Mouse (Mus musculus) cerebral cortex, adult 2 months (tissue): ENCODE data around the gene Cfap46.

Source experiments
- WGBS: fragments of 180-500 bp; shearing (Covaris S2); methylation state at CpG from one replicate; pipeline ENCODE4 v1.1.7; 2018; 5-methylcytosine and 5-hydroxymethylcytosine counted together

Cfap46 gene

GRCm38 (mm10) chr7:139683706-139684552 is at the start of gene Cfap46:
Cfap46 (minus strand) TSS chr7:139683817.
- 5% methylated on average over 31 of the region's 31 CpGs for WGBS

DNA sequence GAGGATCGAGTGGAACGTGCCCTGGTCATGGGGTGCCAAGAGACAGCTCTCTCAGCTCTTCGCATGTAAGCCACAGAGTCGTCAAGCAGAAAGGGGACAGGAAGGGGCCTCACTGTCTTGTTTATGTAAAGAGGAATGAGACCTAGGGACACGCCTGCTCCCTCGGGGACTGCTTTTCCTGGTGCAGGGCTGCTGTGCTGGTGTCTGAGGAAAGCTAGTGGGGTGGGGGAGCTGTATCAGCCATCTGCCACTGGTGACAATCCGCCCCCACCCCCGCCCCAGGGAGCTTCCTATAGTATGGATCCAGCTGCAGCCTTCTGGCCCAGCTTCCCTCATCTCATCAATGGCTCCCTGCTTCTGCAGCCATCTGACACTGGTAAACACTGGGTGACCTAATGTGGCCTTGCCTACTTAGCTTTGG is 47.7 kb upstream of the Cfap46 start:
- whole genome bisulfite sequencing = 47% methylated on average over 8 of the region's 8 CpGs

DNA sequence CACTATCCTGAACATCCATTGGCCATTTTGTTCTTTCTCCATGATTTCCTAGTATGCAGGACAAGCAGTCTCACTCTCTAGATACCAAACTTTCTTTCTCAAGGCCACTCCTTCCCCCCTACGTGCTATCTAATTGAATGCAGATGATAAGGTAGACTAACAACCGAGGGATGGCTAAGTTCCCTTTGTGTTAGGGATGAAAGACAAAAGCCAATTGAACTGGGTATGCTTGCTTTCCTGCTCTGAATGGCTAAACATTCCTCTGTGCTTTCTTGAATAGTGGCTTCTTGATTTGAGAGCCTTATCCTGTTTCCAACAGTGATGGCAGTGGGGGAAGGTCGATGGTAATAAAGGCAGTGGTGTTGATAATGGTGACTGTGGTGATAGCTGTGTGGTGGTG is 43.5 kb upstream of the Cfap46 start:
- WGBS = 62% methylated on average over 3 of the region's 3 CpGs

DNA sequence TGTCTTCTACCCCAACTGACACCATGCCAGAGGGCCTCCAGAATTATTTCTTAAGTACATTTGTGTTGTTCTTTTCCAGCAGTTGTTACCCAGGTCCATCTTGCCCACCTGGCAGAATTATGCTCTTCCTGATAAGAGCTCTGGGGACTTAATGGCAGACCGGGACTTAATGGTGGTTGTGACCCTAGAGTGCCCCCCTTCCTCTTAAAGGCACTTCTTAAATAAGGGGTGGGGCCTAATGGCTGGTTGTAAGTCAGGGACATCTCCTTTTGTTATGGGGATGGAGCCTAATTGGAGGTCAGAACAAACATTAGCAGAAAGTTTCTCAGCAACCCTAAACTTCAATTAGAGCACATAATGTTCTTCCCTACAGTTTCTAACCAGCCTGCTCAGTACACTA is 42.0 kb upstream of the Cfap46 start:
- WGBS = 86% methylated on average over 1 of the region's 1 CpGs

GRCm38 (mm10) chr7:139723986-139724385 is 40.4 kb upstream of the Cfap46 start:
- 92% methylated on average over 4 of the region's 4 CpGs for WGBS

- 93% methylated on average over 2 of the region's 2 CpGs for WGBS
These were observed 37.6 kb upstream of the Cfap46 start for GRCm38 (mm10) chr7:139721196-139721595.

DNA sequence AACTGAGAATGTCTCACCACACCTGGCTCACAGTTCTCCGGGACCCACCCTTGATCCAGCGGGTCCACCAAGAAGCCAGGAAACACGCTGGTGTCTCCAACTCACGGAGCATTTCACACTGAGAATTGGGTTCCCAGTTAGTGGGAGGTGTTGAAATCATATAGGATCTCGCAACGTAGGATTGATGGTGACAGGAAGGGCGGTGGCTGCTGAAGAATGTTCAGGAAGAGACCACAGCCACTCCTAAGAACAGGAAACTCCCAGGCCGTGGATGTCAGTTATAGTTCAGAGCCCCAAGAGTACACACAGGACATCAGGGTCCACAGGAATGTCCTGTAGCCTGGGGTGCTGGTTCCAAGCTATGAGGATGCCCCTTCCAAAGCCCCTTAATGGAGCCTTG is 34.2 kb upstream of the Cfap46 start:
- 69% methylated on average over 8 of the region's 8 CpGs for WGBS

- WGBS = 18% methylated on average over 13 of the region's 13 CpGs
These were observed 22.9 kb upstream of the Cfap46 start for GRCm38 (mm10) chr7:139706411-139707120.

- 89% methylated on average over 8 of the region's 8 CpGs for WGBS
These were observed 22.2 kb upstream of the Cfap46 start for GRCm38 (mm10) chr7:139705781-139706180.

DNA sequence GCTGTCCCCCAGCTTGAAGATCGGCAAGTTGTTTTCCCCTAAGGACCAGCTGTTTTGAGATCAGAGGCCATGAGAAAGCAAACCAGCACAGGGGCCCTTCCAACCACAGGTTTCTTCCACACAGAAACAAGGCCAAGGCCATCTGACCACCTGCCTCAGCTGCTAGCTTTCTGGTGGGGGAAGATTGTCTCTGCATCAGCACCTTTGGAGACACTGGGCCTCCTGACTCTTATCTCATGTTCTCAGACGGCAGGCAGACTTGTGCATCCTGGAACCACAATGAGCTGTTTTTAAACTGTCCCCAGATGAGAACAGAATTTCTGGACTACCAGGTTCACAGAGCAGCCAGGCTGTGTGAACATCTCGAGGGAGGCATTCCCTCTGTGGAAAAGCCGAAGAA is 21.5 kb upstream of the Cfap46 start:
- WGBS = 75% methylated on average over 4 of the region's 4 CpGs

- WGBS = 8% methylated on average over 2 of the region's 2 CpGs
These were observed 20.2 kb upstream of the Cfap46 start for GRCm38 (mm10) chr7:139703826-139704199.

- 34% methylated on average over 6 of the region's 6 CpGs for WGBS
These were observed 19.7 kb upstream of the Cfap46 start for GRCm38 (mm10) chr7:139703146-139703825.

DNA sequence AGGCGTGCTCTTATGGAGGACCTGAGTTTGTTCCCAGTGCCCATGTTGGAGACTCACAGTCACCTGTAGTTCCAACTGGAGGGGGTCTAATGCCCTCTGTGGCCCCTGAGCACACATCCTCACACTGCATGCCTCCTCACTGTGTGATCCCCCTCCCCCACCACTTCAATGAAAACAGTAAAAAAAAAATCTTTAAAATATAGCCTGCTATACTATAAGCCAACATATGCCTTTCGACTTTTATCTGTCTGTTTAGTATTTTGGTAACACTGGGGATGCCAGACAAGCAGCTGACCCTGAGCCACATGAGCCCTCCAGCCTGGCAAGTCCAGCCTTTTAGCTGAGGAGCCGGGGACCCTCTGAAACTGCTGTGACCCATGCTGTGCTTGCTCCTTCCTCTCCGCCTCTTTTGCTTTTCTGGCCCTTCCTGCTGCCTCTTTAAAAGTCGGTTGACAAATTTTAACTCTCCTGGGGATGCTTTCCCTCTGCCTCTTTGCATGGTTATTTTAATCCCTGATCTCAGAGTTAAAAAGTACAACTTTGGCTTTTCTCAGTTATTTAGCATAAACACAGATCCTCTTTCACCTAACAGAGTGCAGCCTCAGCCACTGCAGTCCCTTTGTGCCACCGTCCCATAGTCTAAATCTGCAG is 18.2 kb upstream of the Cfap46 start:
- WGBS = 52% methylated on average over 6 of the region's 6 CpGs

DNA sequence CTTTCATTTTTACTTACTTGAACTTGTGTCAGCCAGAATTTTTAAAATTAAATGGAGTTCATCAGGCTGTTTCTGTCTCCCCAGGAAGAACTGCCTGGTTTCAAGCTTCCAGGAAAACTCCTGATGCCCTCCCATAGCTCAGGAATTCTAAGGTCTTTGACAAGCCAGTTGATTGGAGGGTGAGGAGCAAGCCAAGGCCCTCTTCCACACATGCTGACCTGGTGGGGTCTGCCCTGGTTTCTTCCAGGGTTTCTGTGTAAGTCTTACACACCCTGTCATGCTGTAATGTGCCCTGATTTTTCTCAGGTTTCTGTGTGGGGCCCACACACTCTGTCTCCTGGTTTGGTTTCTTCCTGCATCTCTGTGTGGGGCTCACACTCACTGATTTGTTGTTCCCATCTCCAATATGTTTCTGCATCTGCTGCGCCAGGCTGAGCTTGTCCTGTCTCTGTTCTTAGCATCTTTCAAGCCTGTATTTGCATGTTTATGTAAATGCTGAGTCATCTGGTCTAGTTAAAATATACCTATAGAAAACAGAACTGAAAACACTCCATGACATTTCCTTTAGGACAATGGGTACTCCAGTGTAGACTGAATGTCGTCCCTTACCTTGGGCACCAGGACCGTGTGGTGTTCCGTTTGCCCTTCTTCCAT is 9.2 kb upstream of the Cfap46 start:
- WGBS = 62% methylated on average over 4 of the region's 4 CpGs

GRCm38 (mm10) chr7:139692211-139692610 is 8.6 kb upstream of the Cfap46 start:
- 78% methylated on average over 11 of the region's 11 CpGs for WGBS

DNA sequence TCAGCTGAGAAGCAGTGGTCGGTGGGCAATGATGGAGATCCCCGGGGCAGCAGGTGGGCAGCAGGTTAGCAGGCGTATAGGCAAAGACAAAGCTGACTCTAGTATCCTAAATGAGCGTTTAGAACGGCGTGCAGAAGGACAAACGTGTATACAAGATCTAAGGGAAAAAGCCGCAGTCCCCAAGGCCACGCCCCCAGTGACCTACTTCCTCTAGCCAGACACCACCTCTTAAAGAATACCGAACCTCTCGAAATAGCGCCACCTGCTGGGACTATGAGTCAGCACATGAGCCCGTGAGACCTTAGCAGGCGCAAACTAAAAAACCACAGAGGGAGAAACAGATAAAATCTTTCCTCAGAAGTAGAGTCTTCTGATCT is 924 bp upstream of the Cfap46 start:
- 0% methylated on average over 14 of the region's 14 CpGs for WGBS

DNA sequence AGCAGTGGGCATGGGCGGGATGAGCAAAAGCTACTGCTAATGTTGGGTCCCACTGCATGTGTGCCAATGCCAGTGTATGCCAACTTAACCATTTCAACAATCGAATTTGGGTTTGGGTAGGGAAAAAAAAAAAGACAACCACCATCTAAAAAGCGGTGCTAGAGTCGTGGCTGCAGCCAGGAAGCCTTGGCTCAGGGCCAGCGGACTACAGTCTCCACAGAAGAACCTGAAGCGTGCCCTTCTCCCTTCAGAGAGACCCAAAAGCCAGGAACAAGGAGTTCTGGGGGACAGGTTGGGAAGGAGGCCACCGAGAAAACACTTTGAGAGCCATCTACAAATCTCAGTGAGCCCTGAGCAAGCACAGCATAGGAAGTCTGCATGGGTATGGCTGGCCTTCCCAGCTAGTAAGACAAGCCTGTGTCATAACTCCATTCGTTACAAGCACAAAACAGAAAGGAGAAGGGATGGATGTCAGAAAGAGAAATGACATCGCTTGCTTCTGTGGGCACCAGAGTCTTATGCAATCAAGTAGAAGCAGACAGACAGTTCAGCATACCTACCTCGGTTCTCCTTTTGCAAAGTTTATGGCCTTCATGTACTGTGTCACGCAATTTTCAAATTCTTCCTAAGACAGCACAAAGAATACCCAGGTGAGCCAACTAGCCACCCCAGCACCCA is 1.6 kb downstream of the Cfap46 start:
- 67% methylated on average over 11 of the region's 11 CpGs for WGBS

DNA sequence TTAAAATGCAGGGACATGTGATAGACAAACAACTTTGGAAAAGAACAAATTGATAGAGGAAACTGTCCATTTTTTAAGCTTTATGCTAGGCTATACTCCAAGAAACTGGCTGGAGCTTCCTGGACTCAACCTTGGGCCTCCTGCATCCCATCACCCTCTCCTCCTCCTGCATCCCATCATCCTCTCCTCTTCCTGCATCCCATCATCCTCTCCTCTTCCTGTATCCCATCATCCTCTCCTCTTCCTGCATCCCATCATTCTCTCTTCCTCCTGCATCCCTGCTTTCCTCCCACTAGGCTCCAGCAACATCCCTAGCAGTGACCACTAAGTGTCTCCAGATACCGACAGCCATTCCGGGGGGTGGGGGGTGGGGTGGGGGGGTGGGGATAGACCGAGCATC is 7.2 kb downstream of the Cfap46 start:
- WGBS = 85% methylated on average over 3 of the region's 3 CpGs

GRCm38 (mm10) chr7:139666871-139667270 is 16.7 kb downstream of the Cfap46 start:
- WGBS = 39% methylated on average over 8 of the region's 8 CpGs

- WGBS = 72% methylated on average over 3 of the region's 3 CpGs
These were observed 20.3 kb downstream of the Cfap46 start for GRCm38 (mm10) chr7:139663318-139663717.

- WGBS = 95% methylated on average over 28 of the region's 28 CpGs
These were observed 23.7 kb downstream of the Cfap46 start for GRCm38 (mm10) chr7:139659901-139660300.
